Mouse (Mus musculus): ENCODE results near the gene 2310009B15Rik.

The 2310009B15Rik gene

GRCm38 (mm10) chr1:138842315-138842714 lies 14.3 kb downstream of the 2310009B15Rik start:
- DNase-seq = no peak

GRCm38 (mm10) chr1:138841306-138842095 lies 15.2 kb downstream of the 2310009B15Rik start:
- peak; percentile 49 to 65 for DNase-seq

GRCm38 (mm10) chr1:138840440-138841305 lies 16.0 kb downstream of the 2310009B15Rik start:
- no peak for DNase-seq

GRCm38 (mm10) chr1:138839809-138840430 lies 16.7 kb downstream of the 2310009B15Rik start:
- no peak for DNase-seq

GRCm38 (mm10) chr1:138839291-138839690 lies 17.4 kb downstream of the 2310009B15Rik start:
- no peak for DNase-seq

GRCm38 (mm10) chr1:138837786-138838743 lies 18.6 kb downstream of the 2310009B15Rik start:
- DNase-seq = no peak

- peak in 1 of 2 experiments; percentile 36 for DNase-seq
These were observed 21.2 kb downstream of the 2310009B15Rik start for GRCm38 (mm10) chr1:138835355-138835900.

GRCm38 (mm10) chr1:138831309-138831708 lies 25.3 kb downstream of the 2310009B15Rik start:
- DNase-seq = no peak

- DNase-seq = no peak
These were observed 29.8 kb downstream of the 2310009B15Rik start for GRCm38 (mm10) chr1:138826841-138827240.

- no peak for DNase-seq
These were observed 33.7 kb downstream of the 2310009B15Rik start for GRCm38 (mm10) chr1:138822985-138823322.

GRCm38 (mm10) chr1:138822255-138822984 lies 34.2 kb downstream of the 2310009B15Rik start:
- no peak for DNase-seq
